Mouse (Mus musculus) T-helper 1 cell (primary cell): ENCODE data around the gene Fam89a.

Source experiments
- in situ Hi-C: fragments of 300-600 bp; cut with MboI, MseI; formaldehyde crosslinking; loops from one replicate; pipeline ENCODE4 v1.15.1; 2025; ENCODE audit warnings: high pct_unique_total_duplicates

Gene Fam89a

DNA sequence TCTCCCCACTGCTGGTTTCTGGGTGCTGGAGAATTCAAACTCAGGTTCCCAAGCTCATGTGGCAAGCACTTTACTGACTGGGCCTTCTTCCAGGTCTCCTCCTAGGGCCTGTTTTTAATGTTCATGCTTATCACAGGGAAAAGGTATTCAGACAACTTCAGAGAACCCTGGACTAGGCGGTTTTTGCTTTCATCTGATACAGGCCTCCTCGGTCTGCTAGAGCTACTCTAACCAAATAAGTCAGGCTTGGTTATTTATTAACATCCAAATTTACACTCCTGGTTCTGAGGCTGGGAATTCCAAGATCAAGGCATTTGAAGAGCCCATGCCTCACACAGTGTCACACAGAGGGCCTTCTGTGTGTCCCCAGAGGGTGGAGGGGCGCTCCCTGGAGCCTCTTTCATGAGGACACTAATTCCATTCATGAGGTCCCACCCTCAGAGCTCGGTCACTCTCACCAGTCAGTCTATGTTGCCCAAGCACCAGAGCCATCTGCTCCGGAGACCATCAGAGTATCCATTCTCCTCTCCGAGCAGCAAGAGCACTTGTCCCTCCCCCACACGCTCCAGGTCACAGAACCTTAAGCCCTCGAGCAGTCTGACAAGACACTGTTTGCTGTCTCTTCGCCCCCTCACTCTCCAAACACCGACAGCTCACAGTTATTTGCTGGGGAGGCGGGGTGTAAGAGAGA, 2.6 kb upstream of the Fam89a start:
- in situ Hi-C loops: no loop called here

- in situ Hi-C loops: no loop called here
These were observed 762 bp upstream of the Fam89a start for GRCm38 (mm10) chr8:124752325-124752862.

- in situ Hi-C loops: no loop called here
These were observed 441 bp downstream of the Fam89a start for GRCm38 (mm10) chr8:124751191-124751590.

DNA sequence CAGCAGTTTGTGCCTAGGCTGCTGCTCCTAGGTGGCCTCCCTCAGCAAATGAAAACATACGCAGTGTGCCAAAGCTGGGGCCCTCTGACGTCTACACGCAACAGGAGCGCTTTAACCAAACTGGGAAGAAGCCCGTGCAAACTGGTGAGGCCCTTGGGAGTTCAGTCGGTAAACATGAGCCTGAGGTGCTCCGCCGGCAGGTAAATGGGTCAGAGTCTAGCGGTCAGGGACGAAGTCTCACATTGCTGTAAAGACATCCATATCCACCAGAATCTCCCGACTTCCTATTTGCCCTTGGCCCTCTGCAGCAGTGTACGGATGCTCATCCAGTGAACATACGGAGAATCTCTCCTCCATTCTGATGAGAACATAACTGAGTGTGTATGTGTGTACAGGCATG, 5.0 kb downstream of the Fam89a start:
- in situ Hi-C loops: no loop called here

DNA sequence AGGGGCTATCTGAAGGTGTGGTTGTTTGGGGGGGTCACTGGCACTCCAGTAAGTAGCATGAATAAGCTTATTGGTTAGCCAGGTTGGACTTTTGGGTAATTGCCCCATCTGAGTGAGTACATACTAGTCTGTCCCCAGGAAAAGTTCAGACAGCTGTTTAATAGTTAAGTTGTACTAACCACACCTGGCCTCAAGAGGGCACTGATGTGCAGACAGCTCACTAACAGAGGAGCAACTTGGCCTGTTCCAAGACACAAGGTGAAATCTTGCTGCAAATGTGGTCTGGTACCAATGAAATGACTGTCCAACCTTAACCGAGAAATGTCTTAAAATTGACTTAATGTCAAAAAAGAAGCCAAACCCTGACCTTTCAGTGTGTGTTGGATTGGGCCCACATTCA, 12.4 kb downstream of the Fam89a start:
- in situ Hi-C loops: no loop called here

DNA sequence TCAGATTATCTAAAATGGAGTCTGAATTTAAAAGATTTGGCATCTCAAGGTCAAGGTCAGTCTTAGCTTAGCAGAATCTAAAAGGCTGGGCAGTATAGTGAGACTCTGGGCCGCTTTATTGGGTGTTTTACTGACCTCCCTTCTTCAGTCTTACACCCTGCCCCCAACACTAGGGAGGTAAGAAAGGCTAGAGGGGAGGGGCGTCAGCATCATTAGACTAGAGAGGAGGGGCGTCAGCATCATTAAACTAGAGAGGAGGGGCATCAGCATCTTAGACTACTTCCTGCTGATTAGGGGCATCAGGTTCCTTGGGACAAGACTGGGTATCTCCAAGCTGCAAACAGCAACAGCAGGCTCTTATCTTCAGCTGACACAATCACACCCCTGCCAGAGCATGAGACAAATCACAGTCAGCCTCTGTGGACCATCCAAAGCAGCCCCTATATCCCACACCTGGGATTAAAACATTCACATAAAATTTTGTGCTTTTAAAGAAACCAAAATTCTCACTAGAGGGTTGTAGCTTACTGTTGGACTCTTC, 16.2 kb downstream of the Fam89a start:
- in situ Hi-C loops: no loop called here

DNA sequence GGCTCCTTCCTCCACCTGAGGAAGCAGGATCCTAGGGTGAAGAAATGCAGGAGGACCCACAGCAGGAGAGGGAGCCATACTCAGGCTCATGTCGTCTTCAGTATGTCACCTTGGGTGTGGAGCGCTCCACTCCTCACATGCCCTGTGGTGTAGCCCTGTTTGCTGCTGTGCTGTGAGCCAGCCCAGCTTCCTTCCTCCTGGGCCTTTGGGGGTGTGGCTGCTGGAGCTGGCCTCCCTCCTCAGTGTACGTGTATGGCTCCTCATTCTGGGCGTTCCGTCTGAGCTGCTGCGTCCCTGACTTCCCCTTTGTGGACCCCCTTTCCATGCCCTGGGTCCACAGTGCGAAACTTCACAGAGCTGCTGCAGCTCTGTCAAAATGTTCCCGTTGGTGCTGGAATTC, 18.8 kb downstream of the Fam89a start:
- in situ Hi-C loops: no loop called here

DNA sequence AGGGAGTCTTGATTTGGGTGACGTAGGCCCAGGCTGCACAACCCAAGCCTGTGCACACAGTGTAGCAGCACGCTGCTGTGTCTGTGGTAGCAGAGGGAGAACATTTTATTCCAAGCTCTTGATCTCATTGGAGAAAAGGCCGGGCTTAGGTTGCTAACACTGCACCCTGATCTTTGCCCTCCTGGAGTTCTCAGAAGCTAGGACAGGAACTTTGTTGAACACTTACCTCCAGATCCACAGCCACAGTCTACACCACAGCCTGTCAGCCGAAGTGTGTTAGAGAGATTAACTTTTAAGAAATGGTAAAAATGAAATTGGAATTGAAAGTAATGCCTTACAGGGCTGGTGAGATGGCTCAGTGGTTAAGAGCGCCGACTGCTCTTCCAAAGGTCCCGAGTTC, 27.3 kb downstream of the Fam89a start:
- in situ Hi-C loops: no loop called here

DNA sequence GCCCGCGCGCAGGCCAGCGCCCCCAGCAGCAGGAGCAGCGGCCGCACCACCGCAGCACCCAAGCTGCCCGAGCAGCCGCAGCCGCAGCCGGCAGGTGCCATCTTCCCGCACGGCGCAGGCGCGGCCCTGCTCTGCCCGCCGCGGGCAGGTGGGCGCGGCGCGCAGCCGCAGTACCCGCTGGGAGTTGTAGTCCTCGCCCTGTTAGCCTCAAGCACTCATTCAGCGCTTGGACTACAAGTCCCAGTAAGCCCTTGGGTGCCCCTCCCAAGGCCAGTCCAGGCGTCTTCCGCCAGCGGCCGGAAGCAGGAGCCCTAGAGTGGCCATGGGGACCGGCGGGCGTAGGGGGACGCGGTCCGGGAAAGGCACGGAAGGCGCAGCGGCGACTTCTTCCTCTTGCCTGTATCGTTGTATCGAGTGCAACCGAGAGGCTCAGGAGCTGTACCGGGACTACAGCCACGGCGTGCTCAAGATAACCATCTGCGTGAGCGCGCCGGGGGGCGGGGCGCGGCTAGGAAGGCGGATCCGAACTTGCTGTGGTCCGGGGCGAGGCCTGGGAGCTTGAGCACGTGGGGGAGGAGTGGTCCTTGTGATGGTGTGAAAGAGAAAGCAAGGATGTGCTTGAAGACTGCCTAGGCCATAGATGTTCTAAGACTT, 29.6 kb downstream of the Fam89a start, which contains the start of the genes Ttc13 and Arv1:
Gene Ttc13, minus strand, starts transcription at position 122 of the 654 bp plus-strand sequence.
Gene Arv1, plus strand, starts transcription at position 278 of the 654 bp plus-strand sequence.
- in situ Hi-C loops: no loop called here

DNA sequence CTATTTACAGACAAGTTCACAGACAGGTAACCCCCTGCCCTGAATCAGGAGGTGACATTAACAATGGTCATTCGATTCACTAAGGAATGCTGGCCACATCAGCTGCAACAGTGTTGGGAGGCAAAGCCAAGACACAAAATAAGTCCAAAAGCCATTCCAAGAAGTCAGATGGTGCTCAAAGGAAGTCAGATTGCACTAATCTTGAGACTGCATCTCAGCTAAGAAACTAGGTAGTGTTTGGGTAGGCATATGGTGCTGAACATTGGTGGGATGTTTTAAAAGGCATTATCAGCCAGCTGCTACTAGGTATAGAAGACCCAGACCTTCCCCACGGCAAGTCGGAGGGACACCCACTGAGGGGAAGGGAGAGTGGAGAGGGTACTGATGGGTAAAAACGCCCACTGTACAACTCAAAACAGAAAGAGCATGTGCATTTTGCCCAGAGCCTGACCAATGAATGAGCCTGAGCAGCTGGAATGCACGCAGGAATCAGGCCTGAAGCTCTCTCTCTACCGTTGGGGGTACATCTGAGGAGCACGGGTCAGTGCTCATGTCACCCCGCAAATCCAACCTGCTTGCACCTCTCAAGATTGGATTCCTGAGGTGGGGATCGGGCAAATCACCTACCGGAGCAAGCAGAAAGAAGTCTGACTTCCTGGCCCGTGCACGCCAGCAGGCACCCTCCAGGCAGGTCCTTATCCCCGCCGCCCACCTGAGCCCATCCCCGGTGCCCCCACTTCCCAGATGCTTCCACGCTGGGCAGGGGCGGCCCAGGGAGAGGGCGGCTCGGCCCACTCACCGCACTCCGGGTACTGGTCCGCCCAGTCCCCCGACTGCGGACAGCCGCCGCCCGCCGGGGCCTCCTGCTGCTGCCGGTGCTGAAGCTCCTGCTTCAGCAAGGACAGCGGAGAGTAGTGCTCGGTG, 30.4 kb downstream of the Fam89a start:
- in situ Hi-C loops: no loop called here

DNA sequence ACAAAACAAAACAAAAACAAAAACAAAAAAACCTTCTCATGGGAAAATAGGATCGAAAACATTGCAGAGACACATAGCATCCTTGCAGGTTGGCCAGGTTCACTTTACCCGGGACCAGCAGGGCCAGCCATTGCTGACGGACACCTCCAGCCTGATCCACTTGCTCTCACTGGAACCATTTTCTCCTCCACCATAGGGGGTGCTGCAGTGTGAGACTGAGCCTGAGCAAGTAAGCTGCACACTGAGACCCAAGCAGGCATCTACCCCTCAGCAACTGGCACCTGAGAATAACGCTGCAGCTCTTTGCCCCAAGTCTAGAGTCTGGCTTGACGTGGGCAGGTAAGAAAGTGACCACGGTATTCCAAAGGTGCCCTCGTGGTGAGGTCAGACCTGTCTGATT, 31.5 kb downstream of the Fam89a start:
- in situ Hi-C loops: no loop called here

GRCm38 (mm10) chr8:124715736-124716135, 35.9 kb downstream of the Fam89a start:
- in situ Hi-C loops: loop anchor here (10.0 kb wide), 1 partner anchor 571 kb away; no protein-coding TSS in a partner anchor

GRCm38 (mm10) chr8:124713207-124713606, 38.4 kb downstream of the Fam89a start:
- in situ Hi-C loops: loop anchor here (10.0 kb wide), 1 partner anchor 568 kb away; no protein-coding TSS in a partner anchor

- in situ Hi-C loops: no loop called here
These were observed 45.8 kb downstream of the Fam89a start for GRCm38 (mm10) chr8:124705823-124706222.

DNA sequence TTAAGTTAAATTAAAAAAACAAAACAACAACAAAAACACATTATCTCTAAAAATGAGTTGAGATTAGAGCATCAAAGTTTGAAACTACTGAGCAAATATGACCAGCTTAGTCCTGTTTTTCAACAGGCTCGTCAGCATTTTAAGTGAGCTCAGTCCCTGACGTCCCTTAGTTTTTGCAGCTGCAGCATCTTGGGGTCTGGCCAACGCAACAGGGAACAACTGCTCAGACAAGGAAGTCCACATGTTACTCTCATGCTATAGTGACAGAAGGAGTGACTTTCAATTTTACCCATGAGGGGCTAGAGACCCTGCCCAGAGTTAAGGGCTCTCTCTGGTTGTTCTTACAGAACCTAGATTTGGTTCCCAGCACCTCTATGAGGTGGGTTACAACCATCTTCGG, 47.3 kb downstream of the Fam89a start:
- in situ Hi-C loops: no loop called here

GRCm38 (mm10) chr8:124703526-124703925, 48.1 kb downstream of the Fam89a start:
- in situ Hi-C loops: no loop called here

GRCm38 (mm10) chr8:124702183-124702582, 49.4 kb downstream of the Fam89a start:
- in situ Hi-C loops: no loop called here

DNA sequence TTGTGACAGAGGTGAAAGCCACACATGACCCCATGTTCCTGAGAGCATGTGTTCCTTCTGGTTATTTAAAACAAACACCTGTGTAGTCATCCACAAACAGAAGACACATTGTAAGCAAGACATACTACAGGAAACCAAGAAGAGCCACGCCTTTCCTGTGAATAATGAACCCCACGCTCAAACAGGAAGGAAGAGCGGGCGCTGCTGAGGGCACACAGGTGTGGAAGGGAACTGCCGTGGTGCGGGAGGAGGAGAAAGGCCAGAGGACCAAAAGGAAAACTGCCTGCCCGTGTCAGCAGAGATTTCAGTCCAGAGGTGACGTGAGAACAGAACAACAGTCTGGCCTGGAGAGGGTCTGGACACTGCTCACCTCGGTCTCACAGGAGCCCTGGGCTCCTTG, 50.6 kb downstream of the Fam89a start:
- in situ Hi-C loops: no loop called here

DNA sequence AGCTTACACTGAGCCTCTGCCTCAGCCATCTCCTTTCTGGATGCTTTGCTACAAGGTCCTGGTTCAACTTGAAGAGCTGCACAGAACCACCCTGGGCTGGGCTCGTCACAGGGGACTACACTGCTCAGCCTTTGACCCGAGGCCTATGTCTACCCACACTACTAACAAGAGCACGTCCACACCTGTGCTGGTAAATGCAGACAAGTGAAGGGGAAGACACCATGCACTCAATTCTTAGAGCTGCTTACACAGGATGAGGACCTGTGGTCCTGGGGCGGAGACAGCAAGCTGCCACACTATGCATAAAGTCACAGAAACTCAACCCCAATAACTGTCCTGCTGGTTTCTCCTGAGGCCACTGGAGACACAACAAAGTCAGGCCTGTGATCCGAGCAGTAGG, 51.4 kb downstream of the Fam89a start:
- in situ Hi-C loops: no loop called here

GRCm38 (mm10) chr8:124695424-124696100, 56.1 kb downstream of the Fam89a start:
- in situ Hi-C loops: no loop called here

DNA sequence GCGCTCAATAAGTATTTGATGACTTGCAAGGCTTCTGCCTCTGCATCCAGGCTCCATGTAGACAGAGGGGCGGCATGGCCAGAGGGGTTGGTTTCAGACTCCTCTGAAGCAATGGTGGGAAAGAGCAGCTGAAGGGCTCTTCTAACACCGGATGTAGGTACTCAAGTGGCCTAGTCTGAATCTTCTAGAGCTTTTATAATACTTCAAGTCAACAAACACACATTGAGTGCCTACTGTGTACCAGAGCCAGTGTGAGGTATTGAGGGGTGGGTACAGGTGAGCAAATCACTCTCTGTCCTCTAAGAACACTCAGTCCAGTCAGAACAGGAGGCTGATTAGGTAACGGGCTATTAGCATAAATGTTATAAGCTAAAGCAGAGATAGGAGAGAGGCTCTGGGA, 59.9 kb downstream of the Fam89a start:
- in situ Hi-C loops: no loop called here
